Mouse (Mus musculus): ENCODE data around the gene Csf2rb2.
"Not testable (repeated sequence)": the region's sequence is repeated elsewhere in the genome, so short reads cannot be mapped to it uniquely, and the experiment has no call there.

The Csf2rb2 gene

GRCm38 (mm10) chr15:78305341-78305933 lies at the start of gene Csf2rb2:
Gene Csf2rb2 (minus strand): TSS chr15:78305721.
- DNase-seq (ENCODE audit: low read depth, low spot score) = no peak

- no peak for DNase-seq (ENCODE audit: low read depth, low spot score)
These were observed 49.4 kb upstream of the Csf2rb2 start for GRCm38 (mm10) chr15:78354958-78355357.

- no peak for DNase-seq (ENCODE audit: low read depth, low spot score)
These were observed 46.2 kb upstream of the Csf2rb2 start for GRCm38 (mm10) chr15:78351586-78352165.

- no peak for DNase-seq (ENCODE audit: low read depth, low spot score)
These were observed 39.0 kb upstream of the Csf2rb2 start for GRCm38 (mm10) chr15:78344567-78344966.

- no peak for DNase-seq (ENCODE audit: low read depth, low spot score)
These were observed 38.2 kb upstream of the Csf2rb2 start for GRCm38 (mm10) chr15:78343683-78344082.

- DNase-seq (ENCODE audit: low read depth, low spot score) = not testable (repeated sequence)
These were observed 35.4 kb upstream of the Csf2rb2 start for GRCm38 (mm10) chr15:78340919-78341318.

GRCm38 (mm10) chr15:78339627-78340423 lies 34.3 kb upstream of the Csf2rb2 start:
- peak; percentile 35 for DNase-seq (ENCODE audit: low read depth, low spot score)

GRCm38 (mm10) chr15:78334380-78334779 lies 28.9 kb upstream of the Csf2rb2 start:
- no peak for DNase-seq (ENCODE audit: low read depth, low spot score)

GRCm38 (mm10) chr15:78332981-78333380 lies 27.5 kb upstream of the Csf2rb2 start:
- no peak for DNase-seq (ENCODE audit: low read depth, low spot score)

GRCm38 (mm10) chr15:78331523-78332340 lies 26.2 kb upstream of the Csf2rb2 start:
- no peak for DNase-seq (ENCODE audit: low read depth, low spot score)

- no peak for DNase-seq (ENCODE audit: low read depth, low spot score)
These were observed 25.2 kb upstream of the Csf2rb2 start for GRCm38 (mm10) chr15:78330706-78331105.

- not testable (repeated sequence) for DNase-seq (ENCODE audit: low read depth, low spot score)
These were observed 24.5 kb upstream of the Csf2rb2 start for GRCm38 (mm10) chr15:78329972-78330371.

GRCm38 (mm10) chr15:78328520-78329097 lies 23.1 kb upstream of the Csf2rb2 start:
- no peak for DNase-seq (ENCODE audit: low read depth, low spot score)

- not testable (repeated sequence) for DNase-seq (ENCODE audit: low read depth, low spot score)
These were observed 22.3 kb upstream of the Csf2rb2 start for GRCm38 (mm10) chr15:78327753-78328341.

GRCm38 (mm10) chr15:78326747-78327146 lies 21.2 kb upstream of the Csf2rb2 start:
- DNase-seq (ENCODE audit: low read depth, low spot score) = no peak

GRCm38 (mm10) chr15:78325671-78326339 lies 20.3 kb upstream of the Csf2rb2 start, which contains the start of gene Csf2rb:
Gene Csf2rb (plus strand): TSS chr15:78325752.
- DNase-seq (ENCODE audit: low read depth, low spot score) = no peak

- DNase-seq (ENCODE audit: low read depth, low spot score) = no peak
These were observed 18.8 kb upstream of the Csf2rb2 start for GRCm38 (mm10) chr15:78324294-78324693.

- DNase-seq (ENCODE audit: low read depth, low spot score) = no peak
These were observed 17.8 kb upstream of the Csf2rb2 start for GRCm38 (mm10) chr15:78323366-78323765.

- peak; percentile 30 for DNase-seq (ENCODE audit: low read depth, low spot score)
These were observed 15.4 kb upstream of the Csf2rb2 start for GRCm38 (mm10) chr15:78320825-78321496.
